Mouse (Mus musculus) CH12.LX (cell line): ENCODE measurements around the gene Grpel1. TPM values are rescaled to one million over a fixed set of nuclear protein-coding genes. Genes with fewer than 3 reads are reported as not detected.

ENCODE experiments used
- DNase-seq: peaks from one replicate; pipeline ENCODE4 v3.0.0-alpha.2; 2013; ENCODE audit errors: extremely low read depth
- H3K27ac ChIP-seq: 2 replicates; pipeline ENCODE4 v1.5.1; 2012; ENCODE audit warnings: low read depth, mild to moderate bottlenecking, control low read depth, moderate library complexity; ENCODE audit not compliant: insufficient read depth
- H3K27me3 ChIP-seq: replicated peaks from 2 replicates; pipeline ENCODE3; 2012; ENCODE audit warnings: inconsistent platforms
- H3K36me3 ChIP-seq, 2 experiments: replicated peaks in 1 of 2; 2 replicates each; pipeline versions ENCODE3 to v1.6.1; 2012; ENCODE audit warnings: inconsistent platforms in 1 of 2, low read length in 1 of 2, mild to moderate bottlenecking in 1 of 2, mixed read lengths in 1 of 2, moderate library complexity in 1 of 2; ENCODE audit not compliant: control insufficient read depth in 1 of 2, insufficient read depth in 1 of 2
- H3K4me1 ChIP-seq, 2 experiments: 2 replicates each; pipeline ENCODE4 v1.6.1; 2012; ENCODE audit warnings: inconsistent platforms in 1 of 2, moderate library complexity in 1 of 2; ENCODE audit not compliant: insufficient read depth in 2 of 2, control insufficient read depth in 1 of 2
- H3K4me2 ChIP-seq: 2 replicates; pipeline ENCODE4 v1.6.1; 2012; ENCODE audit warnings: low read depth, mild to moderate bottlenecking, control low read depth; ENCODE audit not compliant: poor library complexity, insufficient read depth, severe bottlenecking
- H3K4me3 ChIP-seq, 3 experiments: fragments of 150-350 bp in 1 of 3; sonication (generic) in 1 of 3; replicated peaks in 1 of 3; 2 replicates each; pipeline versions ENCODE3 to v1.5.1; 2011 to 2012; ENCODE audit warnings: low read depth in 2 of 3, low read length in 2 of 3, mild to moderate bottlenecking in 2 of 3, moderate library complexity in 2 of 3, control low read depth in 1 of 3, improper control_type of control experiment in 1 of 3, inconsistent platforms in 1 of 3, mixed read lengths in 1 of 3; ENCODE audit not compliant: poor library complexity in 1 of 3
- H3K79me2 ChIP-seq: replicated peaks from 2 replicates; pipeline ENCODE4 v1.6.1; 2012; ENCODE audit warnings: mild to moderate bottlenecking, moderate library complexity; ENCODE audit not compliant: control insufficient read depth, poor library complexity, insufficient read depth, severe bottlenecking; ENCODE audit errors: extremely low read depth
- H3K9ac ChIP-seq: 2 replicates; pipeline ENCODE4 v1.6.1; 2012; ENCODE audit warnings: low read depth, mild to moderate bottlenecking, control low read depth, moderate library complexity; ENCODE audit not compliant: insufficient read depth
- H3K9me3 ChIP-seq: replicated peaks from 2 replicates; pipeline ENCODE3; 2012; ENCODE audit warnings: low read length, inconsistent platforms, mixed read lengths
- BHLHE40 ChIP-seq: IDR thresholded peaks from 2 replicates; pipeline ENCODE4 v1.6.1; 2011; ENCODE audit warnings: mild to moderate bottlenecking, low read depth, low read length, improper control_type of control experiment
- CTCF ChIP-seq, 2 experiments: IDR thresholded peaks in 1 of 2; conservative IDR thresholded peaks in 1 of 2; 2 replicates each; pipeline ENCODE4 v1.5.1; 2011 to 2012; ENCODE audit warnings: low read depth in 2 of 2, low read length in 2 of 2, improper control_type of control experiment in 1 of 2, inconsistent platforms in 1 of 2, mild to moderate bottlenecking in 1 of 2, moderate library complexity in 1 of 2
- E2F4 ChIP-seq: IDR thresholded peaks from 2 replicates; pipeline ENCODE4 v1.6.1; 2011; ENCODE audit warnings: low read depth, low read length, improper control_type of control experiment; ENCODE audit not compliant: insufficient replicate concordance
- ELF1 ChIP-seq: IDR thresholded peaks from 2 replicates; pipeline ENCODE4 v1.6.1; 2014; ENCODE audit warnings: low read depth, mild to moderate bottlenecking, inconsistent platforms, low read length, improper control_type of control experiment
- EP300 ChIP-seq: IDR thresholded peaks from 2 replicates; pipeline ENCODE4 v1.6.1; 2011; ENCODE audit warnings: low read length, improper control_type of control experiment
- ETS1 ChIP-seq: conservative IDR thresholded peaks from 2 replicates; pipeline ENCODE4 v1.6.1; 2012; ENCODE audit warnings: low read depth, mild to moderate bottlenecking, inconsistent platforms, low read length, improper control_type of control experiment, moderate library complexity
- IRF4 ChIP-seq: IDR thresholded peaks from 2 replicates; pipeline ENCODE4 v1.6.1; 2014; ENCODE audit warnings: low read depth, mild to moderate bottlenecking, inconsistent platforms, low read length, improper control_type of control experiment
- JUND ChIP-seq: conservative IDR thresholded peaks from 2 replicates; pipeline ENCODE4 v1.6.1; 2011; ENCODE audit warnings: low read depth, low read length, improper control_type of control experiment
- MAFK ChIP-seq: IDR thresholded peaks from 2 replicates; pipeline ENCODE4 v1.6.1; 2011; ENCODE audit warnings: low read length, improper control_type of control experiment; ENCODE audit not compliant: insufficient replicate concordance
- MEF2A ChIP-seq: IDR thresholded peaks from 2 replicates; pipeline ENCODE4 v1.6.1; 2014; ENCODE audit warnings: low read depth, mild to moderate bottlenecking, inconsistent platforms, low read length, improper control_type of control experiment, borderline replicate concordance
- NELFE ChIP-seq: IDR thresholded peaks from 2 replicates; pipeline ENCODE4 v1.6.1; 2011; ENCODE audit warnings: low read depth, low read length, improper control_type of control experiment
- NRF1 ChIP-seq: IDR thresholded peaks from 2 replicates; pipeline ENCODE4 v1.6.1; 2014; ENCODE audit warnings: low read depth, mild to moderate bottlenecking, inconsistent platforms, low read length, improper control_type of control experiment, moderate library complexity
- POLR2AphosphoS2 ChIP-seq: IDR thresholded peaks from 2 replicates; pipeline ENCODE4 v1.6.1; 2011; ENCODE audit warnings: low read depth, low read length, improper control_type of control experiment
- RAD21 ChIP-seq: IDR thresholded peaks from 2 replicates; pipeline ENCODE4 v1.6.1; 2011; ENCODE audit warnings: low read depth, mild to moderate bottlenecking, low read length, improper control_type of control experiment, moderate library complexity
- SMC3 ChIP-seq: IDR thresholded peaks from 2 replicates; pipeline ENCODE4 v1.6.1; 2011; ENCODE audit warnings: low read depth, low read length, improper control_type of control experiment
- TCF12 ChIP-seq: IDR thresholded peaks from 2 replicates; pipeline ENCODE4 v1.6.1; 2014; ENCODE audit warnings: low read depth, mild to moderate bottlenecking, inconsistent platforms, low read length, improper control_type of control experiment
- UBTF ChIP-seq: IDR thresholded peaks from 2 replicates; pipeline ENCODE4 v1.6.1; 2012; ENCODE audit warnings: low read depth, mild to moderate bottlenecking, inconsistent platforms, low read length, improper control_type of control experiment, moderate library complexity
- ZKSCAN1 ChIP-seq: IDR thresholded peaks from 2 replicates; pipeline ENCODE4 v1.6.1; 2012; ENCODE audit warnings: low read depth, inconsistent platforms, low read length, improper control_type of control experiment, borderline replicate concordance
- dilution Hi-C: fragments of 300-500 bp; cut with MboI; formaldehyde crosslinking; loops from 2 replicates; pipeline ENCODE4 v1.14.3; 2020; ENCODE audit warnings: low sequenced_read_pairs; ENCODE audit not compliant: extremely low pct_unique_long_range_greater_than_20kb, extremely low pct_ligation_motif_present
- in situ Hi-C: fragments of 300-500 bp; cut with MboI; formaldehyde crosslinking; loops from 3 replicates; pipeline ENCODE4 v1.14.3; 2019; ENCODE audit warnings: low sequenced_read_pairs, low pct_ligation_motif_present, low pct_unique_long_range_greater_than_20kb, mixed read lengths
- polyA plus RNA-seq: library from polyadenylated mRNA; unstranded; fragments of >175 nt; gene quantifications from 2 replicates; pipeline ENCODE4 v1.2.1, GENCODE M21; 2012; ENCODE audit warnings: low read depth; ENCODE audit not compliant: insufficient read length
- total RNA-seq, 2 experiments: library from RNA; depleted of rRNA; stranded (reverse); fragments of 300-350 nt in 1 of 2; fragments of >200 nt in 1 of 2; gene quantifications; 2 replicates each; pipeline ENCODE4 v1.2.3; 2012 to 2014

Gene Grpel1
- total and polyA plus RNA-seq, 3 experiments: 37.4 to 59.7 (median 41.2) TPM

- peaks cover 54 to 84% of the 10 kb centered on the region in 2 experiments for H3K36me3 ChIP-seq
- no peak for TF ChIP-seq ELF1
- no peak for TF ChIP-seq ETS1
- no peak for TF ChIP-seq JUND
- TF ChIP-seq POLR2AphosphoS2: no peak
- no peak for TF ChIP-seq UBTF
- TF ChIP-seq NRF1: no peak
- no peak for TF ChIP-seq E2F4
- TF ChIP-seq RAD21: peak; percentile 60
- no peak for TF ChIP-seq IRF4
- TF ChIP-seq ZKSCAN1: no peak
- TF ChIP-seq SMC3: peak; percentile 69
- no peak for TF ChIP-seq EP300
- no peak for TF ChIP-seq TCF12
- TF ChIP-seq MEF2A: no peak
- TF ChIP-seq CTCF (conservative IDR thresholded peaks at IDR 0.05 in 1 of 2, IDR thresholded peaks at IDR 0.05 in 1 of 2; ENCODE audit: low read depth in 2 of 2, low read length in 2 of 2): peak; percentile 70 to 82
- no peak for TF ChIP-seq BHLHE40
- no peak; the same call in 1 of the 2 replicates for TF ChIP-seq MAFK
- H3K4me1 ChIP-seq: peaks cover 0 to 5% of the 10 kb centered on the region in 2 experiments; a peak in 2 of 4 replicates
- peak; percentile 85 for DNase-seq
- H3K4me3 ChIP-seq: no peak overlapping the region
- no peak overlapping the region for H3K4me2 ChIP-seq
- no peak overlapping the region for H3K27ac ChIP-seq
- in situ Hi-C loops: no loop called here
- no peaks in the 10 kb centered on the region for H3K27me3 ChIP-seq
- no peaks in the 10 kb centered on the region for H3K9me3 ChIP-seq
- no peak overlapping the region for H3K9ac ChIP-seq
- dilution Hi-C loops: no loop called here
- peaks cover 3% of the 10 kb centered on the region; the same call in 1 of the 2 replicates for H3K79me2 ChIP-seq
These were observed 9.5 kb downstream of the Grpel1 start for GRCm38 (mm10) chr5:36474283-36474682.

- H3K4me3 ChIP-seq: no peak overlapping the region
- H3K27ac ChIP-seq: no peak overlapping the region
- no peak overlapping the region for H3K9ac ChIP-seq
- H3K4me1 ChIP-seq: peaks cover 8 to 37% of the 10 kb centered on the region in 2 experiments
- no peak overlapping the region for H3K4me2 ChIP-seq
- peaks cover 22 to 79% of the 10 kb centered on the region in 2 experiments for H3K36me3 ChIP-seq
- peaks cover 2% of the 10 kb centered on the region for H3K79me2 ChIP-seq
- DNase-seq: no peak
- no peaks in the 10 kb centered on the region for H3K9me3 ChIP-seq
- H3K27me3 ChIP-seq: no peaks in the 10 kb centered on the region
- no peak for TF ChIP-seq MAFK
- no peak for TF ChIP-seq NELFE
- TF ChIP-seq, all 38 proteins: peak for 0
- dilution Hi-C loops: no loop called here
- in situ Hi-C loops: loop anchor here (5.0 kb wide), 1 partner anchor 35 kb away; no protein-coding TSS in a partner anchor
These were observed 12.7 kb downstream of the Grpel1 start for GRCm38 (mm10) chr5:36477486-36477885.
